Mouse (Mus musculus) MEL-GATA-1-ER (cell line): ENCODE measurements around the gene 2210016F16Rik.
"Not testable (repeated sequence)": the region's sequence is repeated elsewhere in the genome, so short reads cannot be mapped to it uniquely, and the experiment has no call there.

Experiments
- DNase-seq: peaks from one replicate; pipeline ENCODE4 v3.0.0-alpha.2; 2012; ENCODE audit warnings: low read depth; ENCODE audit errors: extremely low read depth

2210016F16Rik gene

GRCm38 (mm10) chr13:58373153-58373470 lies 11.9 kb downstream of the 2210016F16Rik start:
- no peak for DNase-seq

DNA sequence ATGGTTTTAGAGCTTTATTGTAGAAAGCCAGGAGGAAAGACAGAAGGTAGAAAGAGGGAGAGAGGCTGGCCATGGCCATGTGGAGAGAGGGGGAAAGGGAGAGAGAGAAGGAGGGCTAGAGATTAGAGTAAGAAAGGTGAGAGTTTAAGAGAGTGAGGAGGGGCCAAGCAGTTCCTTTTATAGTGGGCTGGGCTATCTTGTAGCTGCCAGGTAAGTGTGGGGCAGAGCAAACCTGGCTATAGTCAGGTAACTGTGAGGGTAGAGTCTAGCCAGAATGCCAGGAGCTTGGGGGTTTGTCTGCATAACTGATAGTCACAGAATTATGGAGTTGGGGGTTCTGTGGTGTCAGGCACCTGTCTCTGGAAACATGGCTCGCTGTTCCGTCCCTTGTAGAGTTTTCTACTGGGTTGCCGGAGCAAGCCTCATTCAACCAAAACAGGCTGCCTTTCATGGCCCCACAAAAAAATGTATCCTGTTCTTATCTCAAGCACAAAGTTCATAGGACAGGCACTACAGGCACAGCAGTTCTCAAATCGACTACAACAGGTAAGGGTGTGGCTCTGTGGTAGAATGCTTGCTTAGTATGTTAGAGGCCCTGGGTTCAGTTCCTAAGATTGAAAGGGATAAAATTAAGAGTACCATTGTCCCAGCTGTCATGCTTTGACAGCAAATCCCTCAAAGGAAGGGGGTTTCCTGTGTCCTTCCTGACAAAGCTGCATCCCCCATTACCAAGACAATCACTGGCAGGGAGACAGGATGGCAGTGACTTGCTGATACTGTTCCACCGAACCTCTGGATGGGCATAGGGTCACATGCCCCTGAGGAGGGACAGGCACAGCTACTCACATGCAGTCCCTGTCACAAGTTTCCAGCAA lies 12.5 kb downstream of the 2210016F16Rik start:
- DNase-seq = no peak

DNA sequence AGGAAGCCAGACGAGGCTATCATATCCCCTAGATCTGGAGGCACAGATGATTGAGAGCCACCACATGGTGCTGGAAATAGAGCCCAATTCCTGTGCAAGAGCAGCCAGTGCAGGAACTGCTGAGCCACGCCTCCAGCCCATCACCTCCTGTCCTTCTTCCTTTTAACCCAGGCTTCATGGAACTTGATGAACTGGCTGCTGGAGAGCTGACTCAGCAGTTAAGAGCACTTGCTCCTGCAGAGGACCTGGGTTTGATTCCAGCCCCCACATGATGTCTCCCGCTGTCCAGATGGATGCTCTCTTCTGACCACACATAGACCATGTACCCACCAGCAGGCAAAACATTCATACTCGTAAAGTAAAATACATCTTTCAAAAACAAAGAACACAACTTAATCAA lies 16.2 kb downstream of the 2210016F16Rik start:
- DNase-seq = no peak

GRCm38 (mm10) chr13:58367641-58368040 lies 17.4 kb downstream of the 2210016F16Rik start:
- no peak for DNase-seq

- no peak for DNase-seq
These were observed 18.7 kb downstream of the 2210016F16Rik start for GRCm38 (mm10) chr13:58366373-58366772.

- not testable (repeated sequence) for DNase-seq
These were observed 19.8 kb downstream of the 2210016F16Rik start for GRCm38 (mm10) chr13:58365179-58365578.

DNA sequence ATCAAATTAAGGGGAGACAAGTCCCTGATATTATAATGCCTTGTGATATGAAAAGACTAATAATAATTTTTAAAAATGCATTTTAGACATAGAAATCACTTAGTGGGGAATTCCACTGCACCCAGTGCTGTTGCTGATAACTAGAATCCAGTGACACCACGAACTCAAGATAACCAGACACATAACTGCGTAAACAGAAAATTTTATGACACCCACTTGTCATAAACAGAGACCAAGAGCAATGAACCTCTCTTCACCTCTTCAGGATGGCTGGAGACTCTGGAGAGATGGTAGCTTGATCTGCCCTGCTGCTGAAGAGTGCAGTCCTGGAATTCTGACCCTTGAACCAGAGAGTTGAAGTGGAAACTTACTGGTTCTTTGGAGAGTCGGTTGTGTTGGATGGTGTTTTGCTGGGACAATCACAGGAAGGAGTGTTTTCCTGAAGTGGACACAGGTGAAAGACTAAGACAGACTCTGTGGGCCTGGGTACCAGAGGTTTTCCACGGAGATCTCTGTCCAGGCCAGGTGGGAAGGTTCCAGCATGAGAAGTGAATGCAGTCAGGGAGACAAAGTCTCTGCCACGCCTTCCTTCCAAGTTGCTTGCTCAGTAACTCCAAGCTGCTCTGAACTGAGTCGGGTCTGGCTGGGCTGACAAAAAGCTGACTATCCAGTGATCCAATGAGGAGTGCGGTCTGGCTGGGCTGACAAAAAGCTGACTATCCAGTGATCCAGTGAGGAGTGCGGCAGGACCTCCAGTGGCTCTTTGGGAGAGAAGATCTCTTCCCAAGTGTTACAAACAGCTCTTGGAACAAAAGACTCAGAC lies 20.5 kb downstream of the 2210016F16Rik start:
- no peak for DNase-seq

- DNase-seq = no peak
These were observed 25.7 kb downstream of the 2210016F16Rik start for GRCm38 (mm10) chr13:58359304-58359653.

GRCm38 (mm10) chr13:58358629-58359303 lies 26.3 kb downstream of the 2210016F16Rik start, which contains the start of gene Kif27:
Kif27 (minus strand) TSS chr13:58359122.
- DNase-seq = peak; percentile 83

GRCm38 (mm10) chr13:58352996-58353395 lies 32.0 kb downstream of the 2210016F16Rik start:
- no peak for DNase-seq

GRCm38 (mm10) chr13:58350606-58351005 lies 34.4 kb downstream of the 2210016F16Rik start:
- DNase-seq = no peak

- no peak for DNase-seq
These were observed 40.5 kb downstream of the 2210016F16Rik start for GRCm38 (mm10) chr13:58344505-58344904.

GRCm38 (mm10) chr13:58337456-58337855 lies 47.6 kb downstream of the 2210016F16Rik start:
- DNase-seq = no peak

GRCm38 (mm10) chr13:58334116-58334515 lies 50.9 kb downstream of the 2210016F16Rik start:
- DNase-seq = no peak
